Mouse (Mus musculus): ENCODE results near the gene Cenpx. TPM values are rescaled to one million over a fixed set of nuclear protein-coding genes. Genes with fewer than 3 reads are reported as not detected.

Cenpx gene
- polyA plus RNA-seq, 1 experiment from 2014 or later: 135 TPM

DNA sequence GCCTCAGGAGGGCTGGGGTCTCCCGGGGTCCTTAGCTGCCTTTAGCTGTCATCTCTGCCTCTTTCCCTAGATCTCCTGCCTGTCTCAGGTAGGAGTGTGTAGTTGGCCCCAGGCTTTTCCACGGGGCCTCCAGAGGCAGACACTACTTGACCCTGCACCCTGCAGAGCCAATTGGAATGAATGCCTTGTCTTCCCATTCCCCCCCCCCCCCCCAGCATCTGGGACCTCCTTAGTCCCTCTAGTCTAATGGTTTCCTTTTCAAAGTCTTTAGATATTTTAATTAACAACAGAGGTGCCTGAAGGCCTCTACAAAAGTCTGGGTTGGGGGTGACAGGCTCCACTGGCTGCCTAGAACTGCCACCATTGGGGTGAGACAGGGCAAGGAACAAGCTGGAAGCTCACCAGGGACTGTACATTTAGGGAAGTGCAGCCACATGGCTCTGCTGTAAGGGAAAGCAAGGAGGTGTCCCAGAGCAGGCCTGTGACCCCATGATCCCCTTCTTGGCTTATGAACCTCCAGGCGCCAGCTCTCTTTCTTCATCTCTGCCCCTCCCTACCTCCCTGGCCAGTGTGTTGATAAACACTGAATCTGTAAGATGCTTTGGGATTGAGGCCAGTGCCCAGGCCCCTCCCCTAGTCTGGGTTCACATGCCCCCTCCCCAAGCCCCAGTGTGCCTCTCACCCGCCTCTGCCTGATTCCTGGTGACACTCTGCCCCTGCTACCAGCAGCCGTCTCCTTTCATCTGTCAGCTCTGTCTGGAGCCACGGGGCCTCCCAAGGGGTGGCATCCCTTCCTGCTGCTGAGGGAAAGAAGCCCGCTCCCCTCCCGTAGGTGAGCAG lies 8.8 kb downstream of the Cenpx start:
- Histone ChIP-seq H3K9ac (ENCODE audit: low read length) (peak overlapping the region; percentile 49), H3K36me3 (ENCODE audit: control insufficient read depth, insufficient read depth, low read length) (peaks cover 33% of the 10 kb centered on the region), H3K4me3 (ENCODE audit: control insufficient read depth in 1 of 2, insufficient read depth in 1 of 2, low read depth in 1 of 2, low read length in 2 of 2) (0 out of 4 replicates have a peak overlapping the region, but pooled peaks of 1 of the 2 experiments have one; percentile 4), H3K4me2 (ENCODE audit: low read length) (peak overlapping the region; percentile 44), H3K27ac (replicated peaks in 1 of 2; ENCODE audit: control insufficient read depth in 1 of 2, insufficient read depth in 1 of 2, low read depth in 2 of 2, low read length in 2 of 2) (peak overlapping the region; percentile 52 to 82), H3K4me1 (ENCODE audit: control insufficient read depth in 2 of 2, insufficient read depth in 2 of 2, low read length in 2 of 2) (peaks cover 33 to 38% of the 10 kb centered on the region in 2 experiments), H3K27me3 (ENCODE audit: control insufficient read depth, insufficient read depth, low read length) (no peaks in the 10 kb centered on the region), H3K9me3 (ENCODE audit: control insufficient read depth, low read length) (no peaks in the 10 kb centered on the region)
- WGBS: 27% methylated on average over 8 of the region's 8 CpGs
- ATAC-seq (ENCODE audit: insufficient number of reproducible peaks, insufficient read depth, low FRiP score, low read depth): no peak

DNA sequence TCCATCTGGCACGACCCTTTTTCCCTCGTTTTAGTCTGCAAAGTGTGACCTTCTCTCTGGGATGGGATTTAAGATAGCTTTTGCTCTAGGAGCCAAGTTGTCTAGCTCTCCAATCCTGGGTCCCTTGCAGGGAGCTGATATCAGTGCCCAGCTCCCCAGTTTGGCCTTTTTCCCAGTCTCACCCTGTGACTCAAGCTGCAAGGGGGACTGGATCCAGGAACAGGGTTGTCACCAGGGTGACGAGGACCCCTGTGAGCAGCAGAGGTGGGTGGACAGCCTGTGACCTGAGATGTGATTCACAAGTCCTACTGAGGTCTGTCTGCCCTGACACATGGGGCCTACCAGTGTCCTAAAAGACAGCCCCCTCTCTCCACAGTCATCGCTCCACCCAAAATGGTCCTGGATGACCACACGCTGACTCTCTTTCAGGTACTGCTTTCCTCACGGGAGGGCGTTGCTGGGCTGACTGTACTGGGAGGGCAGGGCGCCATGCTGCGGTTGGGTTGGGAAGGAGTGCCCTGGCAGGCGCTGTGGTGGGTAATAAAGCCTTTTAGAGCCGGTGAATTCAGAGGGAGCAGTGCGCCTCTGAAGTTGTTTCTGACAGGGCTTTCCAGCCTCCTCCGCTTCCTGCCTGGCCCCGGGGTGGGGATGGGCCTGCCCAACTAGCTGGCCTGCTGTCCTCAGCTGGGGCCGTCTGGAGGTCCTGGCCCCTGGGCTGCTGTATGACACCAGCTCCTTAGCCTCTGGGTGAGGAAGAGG lies 9.7 kb downstream of the Cenpx start:
- H3K4me3 ChIP-seq (ENCODE audit: control insufficient read depth in 1 of 2, insufficient read depth in 1 of 2, low read depth in 1 of 2, low read length in 2 of 2): 0 out of 4 replicates have a peak overlapping the region, but pooled peaks of 1 of the 2 experiments have one; percentile 4
- H3K9ac ChIP-seq (ENCODE audit: low read length): peak overlapping the region; percentile 49; the same call in 1 of the 2 replicates
- H3K4me1 ChIP-seq (ENCODE audit: control insufficient read depth in 2 of 2, insufficient read depth in 2 of 2, low read length in 2 of 2): peaks cover 33 to 41% of the 10 kb centered on the region in 2 experiments
- peaks cover 28% of the 10 kb centered on the region for H3K36me3 ChIP-seq (ENCODE audit: control insufficient read depth, insufficient read depth, low read length)
- H3K27ac ChIP-seq (replicated peaks in 1 of 2; ENCODE audit: control insufficient read depth in 1 of 2, insufficient read depth in 1 of 2, low read depth in 2 of 2, low read length in 2 of 2): peak overlapping the region; percentile 52 to 82
- H3K9me3 ChIP-seq (ENCODE audit: control insufficient read depth, low read length): no peaks in the 10 kb centered on the region
- ATAC-seq (ENCODE audit: insufficient number of reproducible peaks, insufficient read depth, low FRiP score, low read depth): no peak
- no peaks in the 10 kb centered on the region for H3K27me3 ChIP-seq (ENCODE audit: control insufficient read depth, insufficient read depth, low read length)
- peak overlapping the region; percentile 44 for H3K4me2 ChIP-seq (ENCODE audit: low read length)
- 44% methylated on average over 15 of the region's 15 CpGs for WGBS

DNA sequence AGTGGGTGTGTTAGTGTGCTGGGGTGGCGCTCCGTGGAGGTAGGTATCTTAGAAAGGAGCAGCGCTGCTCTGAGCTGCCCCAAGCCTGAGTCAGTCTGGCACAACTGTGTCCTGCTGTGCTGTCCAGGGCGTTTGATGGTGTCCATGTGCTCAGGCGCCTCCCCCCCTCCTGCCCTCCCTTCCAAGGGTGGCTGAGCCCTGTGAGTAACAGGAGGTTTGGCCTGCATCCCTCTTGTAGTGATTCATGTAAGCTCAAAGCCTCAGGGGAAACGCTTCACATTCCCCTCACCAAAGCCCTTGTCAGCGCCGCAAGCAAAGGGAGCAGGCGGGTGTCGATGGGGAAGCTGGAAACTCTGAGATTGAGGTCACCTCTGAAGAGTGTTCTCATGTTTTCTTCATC lies 15.8 kb downstream of the Cenpx start:
- peak overlapping the region; percentile 84 to 85 for H3K27ac ChIP-seq (replicated peaks in 1 of 2; ENCODE audit: control insufficient read depth in 1 of 2, insufficient read depth in 1 of 2, low read depth in 2 of 2, low read length in 2 of 2)
- H3K4me3 ChIP-seq (ENCODE audit: control insufficient read depth in 1 of 2, insufficient read depth in 1 of 2, low read depth in 1 of 2, low read length in 2 of 2): no peak overlapping the region
- WGBS: 22% methylated on average over 10 of the region's 10 CpGs
- peak; percentile 75 for ATAC-seq (ENCODE audit: insufficient number of reproducible peaks, insufficient read depth, low FRiP score, low read depth)
- H3K9ac ChIP-seq (ENCODE audit: low read length): peak overlapping the region; percentile 52; the same call in 1 of the 2 replicates
- H3K4me1 ChIP-seq (ENCODE audit: control insufficient read depth in 2 of 2, insufficient read depth in 2 of 2, low read length in 2 of 2): peaks cover 27 to 44% of the 10 kb centered on the region in 2 experiments
- no peaks in the 10 kb centered on the region for H3K9me3 ChIP-seq (ENCODE audit: control insufficient read depth, low read length)
- peaks cover 34% of the 10 kb centered on the region for H3K36me3 ChIP-seq (ENCODE audit: control insufficient read depth, insufficient read depth, low read length)
- no peak overlapping the region for H3K4me2 ChIP-seq (ENCODE audit: low read length)
- no peaks in the 10 kb centered on the region for H3K27me3 ChIP-seq (ENCODE audit: control insufficient read depth, insufficient read depth, low read length)

DNA sequence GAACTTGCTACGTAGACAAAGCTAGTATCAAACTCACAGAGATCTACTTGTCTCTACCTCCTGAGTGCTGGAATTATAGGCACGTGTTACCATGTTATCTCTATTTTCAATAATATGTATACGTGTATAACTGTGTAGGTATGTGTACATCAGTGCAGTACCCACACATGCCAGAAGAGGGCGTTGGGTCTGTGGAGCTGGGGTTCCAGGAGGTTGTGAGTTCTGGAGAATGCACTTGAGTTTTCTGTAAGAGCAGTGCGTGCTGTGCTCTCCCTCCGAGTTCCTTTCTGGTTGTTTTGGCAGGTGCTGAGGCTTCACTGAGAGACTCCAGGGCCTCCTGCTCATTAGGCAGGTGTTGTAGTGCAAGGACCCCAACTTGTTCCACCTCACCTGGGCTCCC lies 17.0 kb downstream of the Cenpx start:
- peaks cover 32 to 53% of the 10 kb centered on the region in 2 experiments for H3K4me1 ChIP-seq (ENCODE audit: control insufficient read depth in 2 of 2, insufficient read depth in 2 of 2, low read length in 2 of 2)
- peaks cover 27% of the 10 kb centered on the region for H3K36me3 ChIP-seq (ENCODE audit: control insufficient read depth, insufficient read depth, low read length)
- no peak overlapping the region for H3K4me3 ChIP-seq (ENCODE audit: control insufficient read depth in 1 of 2, insufficient read depth in 1 of 2, low read depth in 1 of 2, low read length in 2 of 2)
- H3K27ac ChIP-seq (replicated peaks in 1 of 2; ENCODE audit: control insufficient read depth in 1 of 2, insufficient read depth in 1 of 2, low read depth in 2 of 2, low read length in 2 of 2): no peak overlapping the region
- no peaks in the 10 kb centered on the region for H3K9me3 ChIP-seq (ENCODE audit: control insufficient read depth, low read length)
- ATAC-seq (ENCODE audit: insufficient number of reproducible peaks, insufficient read depth, low FRiP score, low read depth): no peak
- WGBS: 89% methylated on average over 6 of the region's 6 CpGs
- no peaks in the 10 kb centered on the region for H3K27me3 ChIP-seq (ENCODE audit: control insufficient read depth, insufficient read depth, low read length)
- H3K9ac ChIP-seq (ENCODE audit: low read length): no peak overlapping the region
- H3K4me2 ChIP-seq (ENCODE audit: low read length): no peak overlapping the region

DNA sequence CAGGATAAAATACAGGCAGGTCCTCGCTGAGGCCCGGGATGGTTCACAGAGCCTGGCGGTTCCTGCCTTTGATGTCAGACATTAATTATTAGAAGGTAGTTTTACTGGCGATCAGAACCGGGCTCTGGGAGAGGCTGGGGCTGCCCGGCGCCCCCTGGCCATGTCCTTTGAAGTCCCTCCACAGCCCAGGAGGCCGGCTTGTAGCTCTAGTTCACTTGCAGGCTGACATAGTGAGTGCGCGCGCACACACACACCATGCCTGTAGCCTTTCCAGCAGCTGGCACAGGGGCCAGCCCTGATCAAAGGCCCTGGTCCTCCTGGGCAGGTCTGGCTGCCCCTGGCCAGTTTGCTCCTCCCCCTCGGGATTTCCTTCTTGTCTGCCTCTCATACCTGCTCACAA lies 17.9 kb downstream of the Cenpx start:
- 57% methylated on average over 12 of the region's 12 CpGs for WGBS
- H3K27ac ChIP-seq (replicated peaks in 1 of 2; ENCODE audit: control insufficient read depth in 1 of 2, insufficient read depth in 1 of 2, low read depth in 2 of 2, low read length in 2 of 2): peak overlapping the region in 1 of 2 experiments; percentile 67; a peak in 2 of 4 replicates
- H3K9ac ChIP-seq (ENCODE audit: low read length): no peak overlapping the region
- H3K4me3 ChIP-seq (ENCODE audit: control insufficient read depth in 1 of 2, insufficient read depth in 1 of 2, low read depth in 1 of 2, low read length in 2 of 2): no peak overlapping the region
- no peak overlapping the region for H3K4me2 ChIP-seq (ENCODE audit: low read length)
- no peaks in the 10 kb centered on the region for H3K9me3 ChIP-seq (ENCODE audit: control insufficient read depth, low read length)
- no peak for ATAC-seq (ENCODE audit: insufficient number of reproducible peaks, insufficient read depth, low FRiP score, low read depth)
- H3K4me1 ChIP-seq (ENCODE audit: control insufficient read depth in 2 of 2, insufficient read depth in 2 of 2, low read length in 2 of 2): peaks cover 32 to 53% of the 10 kb centered on the region in 2 experiments
- peaks cover 20% of the 10 kb centered on the region for H3K36me3 ChIP-seq (ENCODE audit: control insufficient read depth, insufficient read depth, low read length)
- no peaks in the 10 kb centered on the region for H3K27me3 ChIP-seq (ENCODE audit: control insufficient read depth, insufficient read depth, low read length)

GRCm38 (mm10) chr11:120695184-120695583 lies 18.4 kb downstream of the Cenpx start:
- peak overlapping the region in 1 of 2 experiments; percentile 67; a peak in 2 of 4 replicates for H3K27ac ChIP-seq (replicated peaks in 1 of 2; ENCODE audit: control insufficient read depth in 1 of 2, insufficient read depth in 1 of 2, low read depth in 2 of 2, low read length in 2 of 2)
- peaks cover 32 to 53% of the 10 kb centered on the region in 2 experiments for H3K4me1 ChIP-seq (ENCODE audit: control insufficient read depth in 2 of 2, insufficient read depth in 2 of 2, low read length in 2 of 2)
- WGBS: 24% methylated on average over 4 of the region's 4 CpGs
- H3K9ac ChIP-seq (ENCODE audit: low read length): no peak overlapping the region
- H3K36me3 ChIP-seq (ENCODE audit: control insufficient read depth, insufficient read depth, low read length): peaks cover 25% of the 10 kb centered on the region
- H3K9me3 ChIP-seq (ENCODE audit: control insufficient read depth, low read length): no peaks in the 10 kb centered on the region
- H3K4me2 ChIP-seq (ENCODE audit: low read length): no peak overlapping the region
- H3K27me3 ChIP-seq (ENCODE audit: control insufficient read depth, insufficient read depth, low read length): no peaks in the 10 kb centered on the region
- peak; percentile 22 for ATAC-seq (ENCODE audit: insufficient number of reproducible peaks, insufficient read depth, low FRiP score, low read depth)
- no peak overlapping the region for H3K4me3 ChIP-seq (ENCODE audit: control insufficient read depth in 1 of 2, insufficient read depth in 1 of 2, low read depth in 1 of 2, low read length in 2 of 2)

- Histone ChIP-seq H3K9ac (ENCODE audit: low read length) (no peak overlapping the region), H3K36me3 (ENCODE audit: control insufficient read depth, insufficient read depth, low read length) (peaks cover 35% of the 10 kb centered on the region), H3K9me3 (ENCODE audit: control insufficient read depth, low read length) (no peaks in the 10 kb centered on the region), H3K27me3 (ENCODE audit: control insufficient read depth, insufficient read depth, low read length) (no peaks in the 10 kb centered on the region), H3K4me3 (ENCODE audit: control insufficient read depth in 1 of 2, insufficient read depth in 1 of 2, low read depth in 1 of 2, low read length in 2 of 2) (no peak overlapping the region), H3K27ac (replicated peaks in 1 of 2; ENCODE audit: control insufficient read depth in 1 of 2, insufficient read depth in 1 of 2, low read depth in 2 of 2, low read length in 2 of 2) (no peak overlapping the region), H3K4me1 (ENCODE audit: control insufficient read depth in 2 of 2, insufficient read depth in 2 of 2, low read length in 2 of 2) (peaks cover 30 to 46% of the 10 kb centered on the region in 2 experiments), H3K4me2 (ENCODE audit: low read length) (no peak overlapping the region)
- 81% methylated on average over 3 of the region's 3 CpGs for WGBS
- ATAC-seq (ENCODE audit: insufficient number of reproducible peaks, insufficient read depth, low FRiP score, low read depth): no peak
These were observed 20.1 kb downstream of the Cenpx start for GRCm38 (mm10) chr11:120693461-120693860.

Data from heart, embryonic 14.5 days (tissue).